Mouse (Mus musculus) midbrain, embryonic 14.5 days (tissue): ENCODE data around the gene C1qtnf1. TPM values are rescaled to one million over a fixed set of nuclear protein-coding genes. Genes with fewer than 3 reads are reported as not detected.

ENCODE experiments used
- ATAC-seq: fragments of 200-750 bp; cut with Nextera tagmentation; 2 replicates; pipeline ENCODE4 v1.8.0; 2017; ENCODE audit warnings: moderate number of reproducible peaks, moderate library complexity; ENCODE audit not compliant: low FRiP score, low TSS enrichment
- DNase-seq: peaks from one replicate; pipeline ENCODE4 v3.0.0-alpha.2; 2015
- H3K27ac ChIP-seq: fragments of 300-500 bp; sonication (generic); replicated peaks from 2 replicates; pipeline ENCODE4 v1.5.1; 2014; ENCODE audit warnings: mild to moderate bottlenecking, low read depth, low read length, moderate library complexity
- H3K27me3 ChIP-seq: fragments of 300-500 bp; sonication (generic); 2 replicates; pipeline ENCODE4 v1.6.1; 2014; ENCODE audit warnings: low read length, control low read depth, mixed read lengths; ENCODE audit not compliant: control insufficient read depth, insufficient read depth
- H3K36me3 ChIP-seq: fragments of 300-500 bp; sonication (generic); 2 replicates; pipeline ENCODE4 v1.6.1; 2014; ENCODE audit warnings: low read length, control low read depth; ENCODE audit not compliant: control insufficient read depth, insufficient read depth
- H3K4me1 ChIP-seq: fragments of 300-500 bp; sonication (generic); 2 replicates; pipeline ENCODE4 v1.6.1; 2014; ENCODE audit warnings: mild to moderate bottlenecking, antibody characterized with exemption, low read length, control low read depth; ENCODE audit not compliant: control insufficient read depth, insufficient read depth
- H3K4me2 ChIP-seq: fragments of 300-500 bp; sonication (generic); 2 replicates; pipeline ENCODE4 v1.6.1; 2014; ENCODE audit warnings: mild to moderate bottlenecking, low read length, moderate library complexity
- H3K4me3 ChIP-seq: fragments of 300-500 bp; sonication (generic); replicated peaks from 2 replicates; pipeline ENCODE4 v1.5.1; 2014; ENCODE audit warnings: low read depth, low read length
- H3K9ac ChIP-seq: fragments of 300-500 bp; sonication (generic); replicated peaks from 2 replicates; pipeline ENCODE4 v1.6.1; 2014; ENCODE audit warnings: mild to moderate bottlenecking, low read length, moderate library complexity
- H3K9me3 ChIP-seq: fragments of 300-500 bp; sonication (generic); 2 replicates; pipeline ENCODE4 v1.6.1; 2016; ENCODE audit warnings: low read length, control low read depth, mixed read lengths; ENCODE audit not compliant: control insufficient read depth
- WGBS: fragments of 180-500 bp; shearing (Covaris S2); extraction: QIAGEN DNeasy Blood & Tissue Kit; methylation state at CpG from one replicate; pipeline ENCODE4 v1.1.7; 2014; 5-methylcytosine and 5-hydroxymethylcytosine counted together
- polyA plus RNA-seq: library from polyadenylated mRNA; unstranded; fragments of >200 nt; fragmentation: Nextera tagmentation; extraction: Ambion mirVana; gene quantifications from 2 replicates; pipeline ENCODE4 v1.2.1, GENCODE M21; 2014

The C1qtnf1 gene
- polyA plus RNA-seq, 1 experiment from 2014 or later = 3.8 TPM

GRCm38 (mm10) chr11:118479776-118480175 is 51.8 kb downstream of the C1qtnf1 start:
- Histone ChIP-seq H3K36me3 (0 out of 2 replicates have a peak, but pooled peaks cover 11% of the 10 kb centered on the region), H3K9ac (no peak overlapping the region), H3K4me1 (0 out of 2 replicates have a peak, but pooled peaks cover 2% of the 10 kb centered on the region), H3K4me2 (no peak overlapping the region), H3K27me3 (no peaks in the 10 kb centered on the region), H3K27ac (no peak overlapping the region), H3K9me3 (no peaks in the 10 kb centered on the region), H3K4me3 (no peak overlapping the region)
- ATAC-seq (no peak), DNase-seq (no peak)
- 91% methylated on average over 12 of the region's 12 CpGs for WGBS

- Histone ChIP-seq H3K4me3 (no peak overlapping the region), H3K9ac (no peak overlapping the region), H3K9me3 (no peaks in the 10 kb centered on the region), H3K4me2 (no peak overlapping the region), H3K27me3 (no peaks in the 10 kb centered on the region), H3K36me3 (peaks cover 14% of the 10 kb centered on the region; the same call in 1 of the 2 replicates), H3K4me1 (0 out of 2 replicates have a peak, but pooled peaks cover 2% of the 10 kb centered on the region), H3K27ac (no peak overlapping the region)
- WGBS = 96% methylated on average over 11 of the region's 11 CpGs
- DNase-seq = no peak
- no peak for ATAC-seq
Observed at GRCm38 (mm10) chr11:118481231-118481630, 53.2 kb downstream of the C1qtnf1 start.

DNA sequence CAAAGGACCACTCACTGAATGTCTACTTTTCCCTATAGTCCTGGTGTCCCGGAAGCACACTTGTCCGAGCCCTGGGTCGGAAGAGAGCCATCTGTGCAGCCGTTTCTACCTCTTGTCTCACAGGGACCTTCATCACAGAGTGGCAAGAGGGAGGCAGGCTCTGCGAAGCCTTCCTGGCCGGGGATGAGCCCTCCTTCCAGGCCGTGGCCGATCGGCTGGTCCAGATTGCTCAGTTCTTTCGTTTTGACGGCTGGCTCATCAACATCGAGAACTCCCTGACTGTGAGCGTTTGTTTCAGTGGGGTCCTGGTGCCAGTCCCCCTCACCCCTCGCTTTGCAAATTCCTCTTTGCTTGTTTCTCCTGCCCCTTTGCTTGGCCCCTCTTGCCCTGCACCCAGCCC is 53.7 kb downstream of the C1qtnf1 start:
- Histone ChIP-seq H3K4me2 (no peak overlapping the region), H3K9ac (no peak overlapping the region), H3K4me1 (0 out of 2 replicates have a peak, but pooled peaks cover 2% of the 10 kb centered on the region), H3K4me3 (no peak overlapping the region), H3K27me3 (no peaks in the 10 kb centered on the region), H3K36me3 (peaks cover 14% of the 10 kb centered on the region; the same call in 1 of the 2 replicates), H3K27ac (no peak overlapping the region), H3K9me3 (no peaks in the 10 kb centered on the region)
- no peak for DNase-seq
- 81% methylated on average over 14 of the region's 14 CpGs for WGBS
- ATAC-seq = no peak

DNA sequence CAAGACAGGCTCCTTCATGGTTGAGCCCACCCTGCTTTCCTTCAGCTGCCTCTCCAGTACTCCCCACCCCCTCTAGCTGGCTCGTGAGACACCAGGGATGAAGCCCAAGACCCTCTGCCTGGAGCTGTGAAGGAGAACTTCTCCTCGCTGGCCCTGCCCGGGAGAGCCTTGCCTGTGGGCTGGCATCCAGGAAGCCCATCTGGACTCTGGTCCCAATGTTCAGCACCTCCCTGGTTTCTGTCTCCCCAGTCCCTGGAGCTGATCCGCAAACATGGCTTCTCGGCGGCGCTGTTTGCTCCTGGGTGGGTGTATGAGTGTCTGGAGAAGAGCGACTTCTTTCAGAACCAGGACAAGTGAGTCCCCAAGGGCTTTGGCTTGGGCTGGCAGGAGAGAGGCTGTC is 56.2 kb downstream of the C1qtnf1 start:
- peaks cover 12% of the 10 kb centered on the region; the same call in 1 of the 2 replicates for H3K36me3 ChIP-seq
- WGBS = 90% methylated on average over 8 of the region's 8 CpGs
- no peak overlapping the region; the same call in 1 of the 2 replicates for H3K9ac ChIP-seq
- no peaks in the 10 kb centered on the region for H3K27me3 ChIP-seq
- no peaks in the 10 kb centered on the region for H3K9me3 ChIP-seq
- H3K4me2 ChIP-seq = no peak overlapping the region
- no peak overlapping the region for H3K27ac ChIP-seq
- H3K4me3 ChIP-seq = no peak overlapping the region
- DNase-seq (no peak), ATAC-seq (no peak)
- peaks cover 8% of the 10 kb centered on the region for H3K4me1 ChIP-seq

DNA sequence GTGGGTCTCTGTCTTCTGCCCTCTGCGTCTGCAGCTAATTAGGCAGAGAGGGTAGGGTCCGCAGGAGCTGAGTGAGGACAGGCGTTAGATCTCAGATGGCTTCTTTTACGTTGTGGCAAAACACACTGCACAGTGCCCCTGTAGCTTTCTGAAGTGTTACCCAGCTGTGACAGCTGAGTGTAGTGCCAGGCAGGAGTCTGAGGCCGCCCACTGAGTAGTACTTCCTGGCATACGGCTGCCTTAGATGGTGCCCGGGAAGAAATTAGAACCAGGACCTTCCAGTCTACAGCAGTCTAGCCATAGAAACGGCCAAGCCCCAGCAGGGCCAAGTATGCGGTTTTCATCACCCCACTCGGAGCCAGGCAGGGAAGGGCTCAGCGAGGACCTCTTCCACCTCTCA is 57.3 kb downstream of the C1qtnf1 start:
- H3K27me3 ChIP-seq = no peaks in the 10 kb centered on the region
- 81% methylated on average over 11 of the region's 11 CpGs for WGBS
- no peak for ATAC-seq
- H3K9ac ChIP-seq = no peak overlapping the region
- H3K4me2 ChIP-seq = no peak overlapping the region
- H3K4me1 ChIP-seq = peaks cover 20% of the 10 kb centered on the region
- peaks cover 10% of the 10 kb centered on the region; the same call in 1 of the 2 replicates for H3K36me3 ChIP-seq
- DNase-seq = no peak
- H3K4me3 ChIP-seq = no peak overlapping the region
- no peaks in the 10 kb centered on the region for H3K9me3 ChIP-seq
- no peak overlapping the region for H3K27ac ChIP-seq

DNA sequence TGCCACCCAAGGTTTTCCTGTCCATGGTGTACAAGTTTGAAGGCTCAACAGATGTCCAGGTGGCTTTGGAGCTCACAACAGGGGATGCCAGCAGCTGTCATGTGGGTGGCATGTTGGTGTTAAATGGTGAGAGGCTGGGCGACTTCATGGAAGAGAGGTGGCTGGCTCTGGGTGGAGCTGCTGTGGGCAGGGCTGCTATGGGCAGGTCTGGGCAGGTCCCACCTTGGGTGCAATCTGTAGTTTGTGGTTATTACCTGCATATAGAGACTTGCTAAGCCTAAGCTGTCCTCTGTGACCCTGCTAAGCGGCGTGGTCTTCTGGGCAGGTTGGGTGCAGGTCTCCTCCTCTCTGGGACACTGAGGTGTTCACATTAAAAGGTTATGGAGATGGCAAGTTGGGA is 57.8 kb downstream of the C1qtnf1 start:
- ATAC-seq (no peak), DNase-seq (no peak)
- no peak overlapping the region for H3K4me2 ChIP-seq
- H3K27me3 ChIP-seq = no peaks in the 10 kb centered on the region
- H3K27ac ChIP-seq = no peak overlapping the region
- H3K4me3 ChIP-seq = no peak overlapping the region
- WGBS = 97% methylated on average over 3 of the region's 3 CpGs
- peaks cover 24% of the 10 kb centered on the region for H3K4me1 ChIP-seq
- H3K36me3 ChIP-seq = peaks cover 10% of the 10 kb centered on the region; the same call in 1 of the 2 replicates
- no peak overlapping the region for H3K9ac ChIP-seq
- no peaks in the 10 kb centered on the region for H3K9me3 ChIP-seq

DNA sequence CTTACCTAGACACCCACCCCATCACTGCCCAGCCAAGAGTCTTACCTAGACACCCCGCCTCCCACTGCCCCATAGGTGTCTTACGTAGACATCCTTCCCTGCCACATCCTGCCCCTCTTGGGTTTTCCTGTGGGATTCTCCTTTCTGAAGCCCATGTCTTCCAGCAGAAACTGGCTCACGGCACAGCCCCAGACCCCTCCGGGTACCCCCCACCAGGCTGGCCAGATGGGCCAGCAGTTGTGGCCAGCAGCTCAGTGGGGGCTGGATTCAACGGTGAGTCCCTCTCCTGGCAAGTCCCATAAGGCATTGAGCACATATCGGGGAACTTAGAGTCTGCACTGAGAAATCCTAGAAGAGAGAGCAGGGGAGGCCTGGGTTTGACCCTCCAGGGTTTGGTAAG is 58.3 kb downstream of the C1qtnf1 start:
- no peak overlapping the region for H3K4me3 ChIP-seq
- peaks cover 25% of the 10 kb centered on the region for H3K4me1 ChIP-seq
- peaks cover 10% of the 10 kb centered on the region; the same call in 1 of the 2 replicates for H3K36me3 ChIP-seq
- ATAC-seq (no peak), DNase-seq (no peak)
- 86% methylated on average over 6 of the region's 6 CpGs for WGBS
- H3K9ac ChIP-seq = no peak overlapping the region
- H3K4me2 ChIP-seq = no peak overlapping the region
- H3K27me3 ChIP-seq = no peaks in the 10 kb centered on the region
- H3K27ac ChIP-seq = no peak overlapping the region
- H3K9me3 ChIP-seq = no peaks in the 10 kb centered on the region

GRCm38 (mm10) chr11:118486881-118487772 is 59.1 kb downstream of the C1qtnf1 start:
- Histone ChIP-seq H3K36me3 (peaks cover 10% of the 10 kb centered on the region; the same call in 1 of the 2 replicates), H3K4me1 (peaks cover 25% of the 10 kb centered on the region), H3K27ac (no peak overlapping the region), H3K9me3 (no peaks in the 10 kb centered on the region), H3K27me3 (no peaks in the 10 kb centered on the region), H3K4me2 (no peak overlapping the region), H3K4me3 (no peak overlapping the region), H3K9ac (no peak overlapping the region)
- DNase-seq (no peak), ATAC-seq (no peak)
- WGBS = 88% methylated on average over 29 of the region's 29 CpGs
